Mouse (Mus musculus) layer of hippocampus, postnatal 10 days (tissue): Measurements from ENCODE around the gene AF067061. TPM values are rescaled to one million over a fixed set of nuclear protein-coding genes. Genes with fewer than 3 reads are reported as not detected.

Experiments
- total RNA-seq, 2 experiments: library from RNA; stranded (reverse); gene quantifications; 2 replicates each; pipeline ENCODE4 v1.2.3; 2021

The AF067061 gene
- total RNA-seq, 2 experiments from 2014 or later = not detected

Other genes starting within 250 kb of the AF067061 start
- gene Gm36079, start 236.1 kb upstream of the AF067061 start, total RNA-seq = not detected
- gene Gm21188, start 210.9 kb upstream of the AF067061 start, total RNA-seq = under 1 TPM in 1 of 2 experiments, not detected in 1; 0.21 TPM
- gene Gm20767, start 122.9 kb upstream of the AF067061 start, total RNA-seq = not detected
- not detected for gene Gm21818, start 90.7 kb upstream of the AF067061 start, total RNA-seq
- gene Gm21762, start 47.2 kb upstream of the AF067061 start, total RNA-seq = not detected
- not detected for gene Gm21731, start 24.0 kb upstream of the AF067061 start, total RNA-seq
- not detected for gene BC147527, start 37.3 kb downstream of the AF067061 start, total RNA-seq
- gene Tcstv3, start 53.8 kb downstream of the AF067061 start, total RNA-seq = not detected